Mouse (Mus musculus) megakaryocyte, embryonic 14.5 days (primary cell): ENCODE measurements around the gene Nav3.

ENCODE experiments used
- FLI1 ChIP-seq: IDR thresholded peaks from 2 replicates; pipeline ENCODE4 v1.6.1; 2012; ENCODE audit warnings: low read length, inconsistent platforms, mixed read lengths
- GATA1 ChIP-seq: IDR thresholded peaks from 3 replicates; pipeline ENCODE4 v1.6.1; 2012; ENCODE audit warnings: mixed read lengths, low read length, inconsistent platforms, borderline replicate concordance

DNA sequence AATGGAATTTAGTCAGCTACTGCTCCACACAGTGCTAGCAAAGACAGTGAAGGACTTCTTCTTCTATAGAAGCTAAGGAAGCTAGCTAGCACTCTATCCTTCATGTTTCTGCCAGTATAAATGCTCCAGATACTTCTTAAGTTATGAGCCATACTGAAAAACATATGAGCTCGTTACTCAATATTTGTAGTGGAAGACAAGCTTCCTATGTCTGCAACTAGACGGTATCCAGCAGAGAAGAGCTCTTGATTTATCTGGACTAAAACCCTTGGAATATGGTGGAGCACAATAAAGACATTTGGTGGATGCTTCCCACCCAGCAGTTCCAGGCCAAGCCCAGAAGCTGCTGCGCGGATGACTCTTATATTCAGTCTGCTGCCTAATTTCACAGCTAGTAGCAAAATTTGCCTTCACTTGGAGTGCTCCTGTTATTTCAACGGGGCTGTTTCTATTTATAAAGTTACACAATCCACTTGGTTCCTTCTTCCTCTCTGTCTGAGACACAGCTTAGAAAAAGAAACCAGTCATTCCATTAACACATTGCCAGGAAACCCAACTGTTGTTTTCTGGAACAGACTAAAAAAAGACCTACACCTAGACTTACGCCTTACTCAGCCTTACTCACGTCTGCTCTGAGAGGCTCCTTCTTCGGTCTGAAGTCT, 470.0 kb downstream of the Nav3 start:
- no peak for TF ChIP-seq GATA1
- TF ChIP-seq FLI1 = no peak
